Mouse (Mus musculus): ENCODE measurements around the gene Rtkn2. TPM values are rescaled to one million over a fixed set of nuclear protein-coding genes. Genes with fewer than 3 reads are reported as not detected.

Gene Rtkn2
- total RNA-seq, 1 experiment from 2014 or later = 10.2 TPM

GRCm38 (mm10) chr10:67983776-67984175 lies 4.4 kb downstream of the Rtkn2 start:
- no peak for ATAC-seq (replicated peaks in 1 of 2; ENCODE audit: insufficient read depth in 1 of 2, low FRiP score in 2 of 2, low TSS enrichment in 1 of 2, low read depth in 1 of 2, poor library complexity in 2 of 2, severe bottlenecking in 2 of 2)

GRCm38 (mm10) chr10:67984271-67984943 lies 5.0 kb downstream of the Rtkn2 start:
- peak; percentile 83 to 89 for ATAC-seq (replicated peaks in 1 of 2; ENCODE audit: insufficient read depth in 1 of 2, low FRiP score in 2 of 2, low TSS enrichment in 1 of 2, low read depth in 1 of 2, poor library complexity in 2 of 2, severe bottlenecking in 2 of 2)

- no peak for ATAC-seq (replicated peaks in 1 of 2; ENCODE audit: insufficient read depth in 1 of 2, low FRiP score in 2 of 2, low TSS enrichment in 1 of 2, low read depth in 1 of 2, poor library complexity in 2 of 2, severe bottlenecking in 2 of 2)
These were observed 5.7 kb downstream of the Rtkn2 start for GRCm38 (mm10) chr10:67985100-67985499.

- ATAC-seq (replicated peaks in 1 of 2; ENCODE audit: insufficient read depth in 1 of 2, low FRiP score in 2 of 2, low TSS enrichment in 1 of 2, low read depth in 1 of 2, poor library complexity in 2 of 2, severe bottlenecking in 2 of 2) = no peak
These were observed 16.0 kb downstream of the Rtkn2 start for GRCm38 (mm10) chr10:67995356-67995755.

GRCm38 (mm10) chr10:67996171-67996570 lies 16.8 kb downstream of the Rtkn2 start:
- ATAC-seq (replicated peaks in 1 of 2; ENCODE audit: insufficient read depth in 1 of 2, low FRiP score in 2 of 2, low TSS enrichment in 1 of 2, low read depth in 1 of 2, poor library complexity in 2 of 2, severe bottlenecking in 2 of 2) = peak; percentile 35 to 61; a peak in 1 of 4 replicates

- peak; percentile 57 to 64; a peak in 3 of 4 replicates for ATAC-seq (replicated peaks in 1 of 2; ENCODE audit: insufficient read depth in 1 of 2, low FRiP score in 2 of 2, low TSS enrichment in 1 of 2, low read depth in 1 of 2, poor library complexity in 2 of 2, severe bottlenecking in 2 of 2)
These were observed 18.8 kb downstream of the Rtkn2 start for GRCm38 (mm10) chr10:67998116-67998635.

GRCm38 (mm10) chr10:67999170-67999569 lies 19.8 kb downstream of the Rtkn2 start:
- ATAC-seq (replicated peaks in 1 of 2; ENCODE audit: insufficient read depth in 1 of 2, low FRiP score in 2 of 2, low TSS enrichment in 1 of 2, low read depth in 1 of 2, poor library complexity in 2 of 2, severe bottlenecking in 2 of 2) = no peak

GRCm38 (mm10) chr10:68001456-68001855 lies 22.1 kb downstream of the Rtkn2 start:
- ATAC-seq (replicated peaks in 1 of 2; ENCODE audit: insufficient read depth in 1 of 2, low FRiP score in 2 of 2, low TSS enrichment in 1 of 2, low read depth in 1 of 2, poor library complexity in 2 of 2, severe bottlenecking in 2 of 2) = no peak

GRCm38 (mm10) chr10:68003651-68004422 lies 24.5 kb downstream of the Rtkn2 start:
- ATAC-seq (replicated peaks in 1 of 2; ENCODE audit: insufficient read depth in 1 of 2, low FRiP score in 2 of 2, low TSS enrichment in 1 of 2, low read depth in 1 of 2, poor library complexity in 2 of 2, severe bottlenecking in 2 of 2) = no peak

- no peak for ATAC-seq (replicated peaks in 1 of 2; ENCODE audit: insufficient read depth in 1 of 2, low FRiP score in 2 of 2, low TSS enrichment in 1 of 2, low read depth in 1 of 2, poor library complexity in 2 of 2, severe bottlenecking in 2 of 2)
These were observed 26.0 kb downstream of the Rtkn2 start for GRCm38 (mm10) chr10:68005404-68005803.

GRCm38 (mm10) chr10:68006491-68006890 lies 27.1 kb downstream of the Rtkn2 start:
- ATAC-seq (replicated peaks in 1 of 2; ENCODE audit: insufficient read depth in 1 of 2, low FRiP score in 2 of 2, low TSS enrichment in 1 of 2, low read depth in 1 of 2, poor library complexity in 2 of 2, severe bottlenecking in 2 of 2) = no peak

GRCm38 (mm10) chr10:68007103-68007502 lies 27.7 kb downstream of the Rtkn2 start:
- ATAC-seq (replicated peaks in 1 of 2; ENCODE audit: insufficient read depth in 1 of 2, low FRiP score in 2 of 2, low TSS enrichment in 1 of 2, low read depth in 1 of 2, poor library complexity in 2 of 2, severe bottlenecking in 2 of 2) = no peak

GRCm38 (mm10) chr10:68008198-68008955 lies 29.0 kb downstream of the Rtkn2 start:
- ATAC-seq (replicated peaks in 1 of 2; ENCODE audit: insufficient read depth in 1 of 2, low FRiP score in 2 of 2, low TSS enrichment in 1 of 2, low read depth in 1 of 2, poor library complexity in 2 of 2, severe bottlenecking in 2 of 2) = no peak

GRCm38 (mm10) chr10:68009301-68009700 lies 29.9 kb downstream of the Rtkn2 start:
- no peak for ATAC-seq (replicated peaks in 1 of 2; ENCODE audit: insufficient read depth in 1 of 2, low FRiP score in 2 of 2, low TSS enrichment in 1 of 2, low read depth in 1 of 2, poor library complexity in 2 of 2, severe bottlenecking in 2 of 2)

GRCm38 (mm10) chr10:68009867-68010266 lies 30.5 kb downstream of the Rtkn2 start:
- ATAC-seq (replicated peaks in 1 of 2; ENCODE audit: insufficient read depth in 1 of 2, low FRiP score in 2 of 2, low TSS enrichment in 1 of 2, low read depth in 1 of 2, poor library complexity in 2 of 2, severe bottlenecking in 2 of 2) = no peak

GRCm38 (mm10) chr10:68013137-68013536 lies 33.8 kb downstream of the Rtkn2 start:
- peak; percentile 56 to 60; a peak in 3 of 4 replicates for ATAC-seq (replicated peaks in 1 of 2; ENCODE audit: insufficient read depth in 1 of 2, low FRiP score in 2 of 2, low TSS enrichment in 1 of 2, low read depth in 1 of 2, poor library complexity in 2 of 2, severe bottlenecking in 2 of 2)

GRCm38 (mm10) chr10:68020755-68021154 lies 41.4 kb downstream of the Rtkn2 start:
- no peak for ATAC-seq (replicated peaks in 1 of 2; ENCODE audit: insufficient read depth in 1 of 2, low FRiP score in 2 of 2, low TSS enrichment in 1 of 2, low read depth in 1 of 2, poor library complexity in 2 of 2, severe bottlenecking in 2 of 2)

GRCm38 (mm10) chr10:68025660-68026059 lies 46.3 kb downstream of the Rtkn2 start:
- ATAC-seq (replicated peaks in 1 of 2; ENCODE audit: insufficient read depth in 1 of 2, low FRiP score in 2 of 2, low TSS enrichment in 1 of 2, low read depth in 1 of 2, poor library complexity in 2 of 2, severe bottlenecking in 2 of 2) = no peak

Measured in hematopoietic stem cell, adult 5-6 weeks (primary cell).